Mouse (Mus musculus) E14TG2a.4 (cell line): ENCODE data around the gene Sbk1.

Source experiments
- H3K27me3 ChIP-seq: 2 replicates; pipeline ENCODE4 v1.6.1; 2014; ENCODE audit warnings: low read length, control low read depth; ENCODE audit not compliant: insufficient read depth
- H3K36me3 ChIP-seq: 2 replicates; pipeline ENCODE4 v1.6.1; 2014; ENCODE audit warnings: low read length, control low read depth; ENCODE audit not compliant: insufficient read depth
- H3K4me1 ChIP-seq: replicated peaks from 2 replicates; pipeline ENCODE4 v1.6.1; 2014; ENCODE audit warnings: low read depth, low read length, control low read depth
- H3K4me3 ChIP-seq: replicated peaks from 2 replicates; pipeline ENCODE4 v1.5.1; 2014; ENCODE audit warnings: mild to moderate bottlenecking, low read length
- H3K9me3 ChIP-seq: 2 replicates; pipeline ENCODE4 v1.6.1; 2014; ENCODE audit warnings: low read length, control low read depth
- CTCF ChIP-seq: conservative IDR thresholded peaks from 2 replicates; pipeline ENCODE4 v1.5.1; 2014; ENCODE audit warnings: low read length
- NANOG ChIP-seq: IDR thresholded peaks from 2 replicates; pipeline ENCODE4 v1.6.1; 2014; ENCODE audit warnings: borderline replicate concordance, low read length, mixed read lengths
- POU5F1 ChIP-seq: IDR thresholded peaks from 2 replicates; pipeline ENCODE4 v1.6.1; 2014; ENCODE audit warnings: low read length, borderline replicate concordance

Sbk1 gene

GRCm38 (mm10) chr7:126236794-126237192 is 35.6 kb upstream of the Sbk1 start:
- TF ChIP-seq CTCF (no peak), NANOG (no peak), POU5F1 (no peak)
- Histone ChIP-seq H3K27me3 (peaks cover 9% of the 10 kb centered on the region; the same call in 1 of the 2 replicates), H3K4me1 (peaks cover 38% of the 10 kb centered on the region), H3K9me3 (no peaks in the 10 kb centered on the region), H3K36me3 (no peaks in the 10 kb centered on the region), H3K4me3 (no peak overlapping the region)

GRCm38 (mm10) chr7:126240814-126241360 is 31.5 kb upstream of the Sbk1 start:
- no peaks in the 10 kb centered on the region for H3K36me3 ChIP-seq
- H3K9me3 ChIP-seq = no peaks in the 10 kb centered on the region
- peaks cover 14% of the 10 kb centered on the region; the same call in 1 of the 2 replicates for H3K27me3 ChIP-seq
- peaks cover 51% of the 10 kb centered on the region for H3K4me1 ChIP-seq
- TF ChIP-seq POU5F1 (no peak), NANOG (no peak), CTCF (no peak)
- no peak overlapping the region for H3K4me3 ChIP-seq

GRCm38 (mm10) chr7:126244168-126244750 is 28.2 kb upstream of the Sbk1 start:
- no peaks in the 10 kb centered on the region for H3K36me3 ChIP-seq

GRCm38 (mm10) chr7:126248088-126248487 is 24.3 kb upstream of the Sbk1 start:
- Histone ChIP-seq H3K4me3 (no peak overlapping the region), H3K27me3 (peaks cover 5% of the 10 kb centered on the region; the same call in 1 of the 2 replicates), H3K4me1 (peaks cover 48% of the 10 kb centered on the region), H3K9me3 (peaks cover 4% of the 10 kb centered on the region; the same call in 1 of the 2 replicates), H3K36me3 (no peaks in the 10 kb centered on the region)
- TF ChIP-seq POU5F1 (no peak), NANOG (no peak), CTCF (no peak)

More at GRCm38 (mm10) chr7:126244168-126244750, 28.2 kb upstream of the Sbk1 start:
- H3K9me3 ChIP-seq = peaks cover 4% of the 10 kb centered on the region; the same call in 1 of the 2 replicates
- H3K4me3 ChIP-seq = no peak overlapping the region
- H3K4me1 ChIP-seq = peaks cover 46% of the 10 kb centered on the region
- TF ChIP-seq NANOG = no peak
- TF ChIP-seq CTCF = no peak
- no peak for TF ChIP-seq POU5F1
- H3K27me3 ChIP-seq = peaks cover 5% of the 10 kb centered on the region; the same call in 1 of the 2 replicates

GRCm38 (mm10) chr7:126248641-126249141 is 23.7 kb upstream of the Sbk1 start:
- peaks cover 48% of the 10 kb centered on the region for H3K4me1 ChIP-seq
- H3K36me3 ChIP-seq = no peaks in the 10 kb centered on the region
- no peak overlapping the region for H3K4me3 ChIP-seq
- TF ChIP-seq POU5F1 = no peak
- no peak for TF ChIP-seq CTCF
- TF ChIP-seq NANOG = no peak
- H3K9me3 ChIP-seq = peaks cover 4% of the 10 kb centered on the region; the same call in 1 of the 2 replicates
- H3K27me3 ChIP-seq = peaks cover 5% of the 10 kb centered on the region; the same call in 1 of the 2 replicates

- Histone ChIP-seq H3K4me3 (no peak overlapping the region), H3K9me3 (peaks cover 4% of the 10 kb centered on the region; the same call in 1 of the 2 replicates), H3K36me3 (no peaks in the 10 kb centered on the region), H3K27me3 (peaks cover 5% of the 10 kb centered on the region; the same call in 1 of the 2 replicates), H3K4me1 (peaks cover 44% of the 10 kb centered on the region)
- TF ChIP-seq POU5F1 (no peak), NANOG (no peak), CTCF (no peak)
Measured at GRCm38 (mm10) chr7:126249146-126249545, 23.3 kb upstream of the Sbk1 start.

GRCm38 (mm10) chr7:126249986-126250385 is 22.4 kb upstream of the Sbk1 start:
- Histone ChIP-seq H3K4me1 (peaks cover 41% of the 10 kb centered on the region), H3K36me3 (no peaks in the 10 kb centered on the region), H3K4me3 (no peak overlapping the region), H3K27me3 (peaks cover 5% of the 10 kb centered on the region; the same call in 1 of the 2 replicates), H3K9me3 (peaks cover 4% of the 10 kb centered on the region; the same call in 1 of the 2 replicates)
- TF ChIP-seq NANOG (no peak), POU5F1 (no peak), CTCF (no peak)

- Histone ChIP-seq H3K4me1 (peaks cover 41% of the 10 kb centered on the region), H3K4me3 (no peak overlapping the region), H3K9me3 (peaks cover 4% of the 10 kb centered on the region; the same call in 1 of the 2 replicates), H3K36me3 (no peaks in the 10 kb centered on the region), H3K27me3 (peaks cover 3% of the 10 kb centered on the region; the same call in 1 of the 2 replicates)
- TF ChIP-seq NANOG (no peak), POU5F1 (no peak), CTCF (no peak)
Measured at GRCm38 (mm10) chr7:126250481-126250880, 21.9 kb upstream of the Sbk1 start.
